Mouse (Mus musculus): Measurements from ENCODE around the gene Gm10309.

DNA sequence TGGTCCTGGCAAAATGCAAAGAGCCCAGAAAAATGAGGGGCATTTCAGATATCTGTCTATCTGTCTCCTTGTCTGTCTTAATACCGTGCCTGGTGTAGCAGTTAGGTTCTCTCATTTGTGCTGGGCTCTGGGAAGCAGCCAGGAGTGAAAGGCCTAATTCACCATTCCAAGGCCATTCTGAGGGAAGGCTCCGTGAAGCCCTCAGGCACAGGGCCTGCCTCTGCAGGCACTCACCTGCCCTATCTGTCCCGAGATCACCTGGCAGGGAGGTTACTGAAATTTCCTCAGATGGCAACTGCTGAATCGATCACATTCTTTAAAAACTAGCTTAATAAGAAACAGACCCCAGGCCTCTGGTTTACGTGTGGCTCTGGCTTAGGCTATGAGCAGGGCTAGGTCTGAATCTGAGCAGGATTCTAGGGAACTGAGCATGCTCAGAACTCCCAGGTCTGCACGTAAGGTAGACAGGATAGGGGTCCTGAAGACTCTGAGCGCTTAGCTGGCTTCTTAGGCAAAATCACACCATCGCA lies 11.1 kb downstream of the Gm10309 start:
- TF ChIP-seq POLR2A (IDR thresholded peaks at IDR 0.05; ENCODE audit: borderline replicate concordance, extremely low read depth, low read depth, low read length), result no peak
- TF ChIP-seq CTCF (IDR thresholded peaks at IDR 0.05; ENCODE audit: insufficient read depth, low read length), result no peak

All from lung, adult 2 months (tissue).